Mouse (Mus musculus) telencephalon, adult 2 months (tissue): ENCODE results near the gene Acnat1.
"Not testable (repeated sequence)": the region's sequence is repeated elsewhere in the genome, so short reads cannot be mapped to it uniquely, and the experiment has no call there.

Source experiments
- DNase-seq: peaks from one replicate; pipeline ENCODE4 v3.0.0-alpha.2; 2011; ENCODE audit warnings: low read depth, low spot score

The Acnat1 gene

GRCm38 (mm10) chr4:49473435-49474100 lies at the start of gene Acnat1:
Acnat1 (minus strand) TSS chr4:49473912.
- DNase-seq = no peak

GRCm38 (mm10) chr4:49522576-49522975 lies 48.9 kb upstream of the Acnat1 start:
- DNase-seq = peak; percentile 89

DNA sequence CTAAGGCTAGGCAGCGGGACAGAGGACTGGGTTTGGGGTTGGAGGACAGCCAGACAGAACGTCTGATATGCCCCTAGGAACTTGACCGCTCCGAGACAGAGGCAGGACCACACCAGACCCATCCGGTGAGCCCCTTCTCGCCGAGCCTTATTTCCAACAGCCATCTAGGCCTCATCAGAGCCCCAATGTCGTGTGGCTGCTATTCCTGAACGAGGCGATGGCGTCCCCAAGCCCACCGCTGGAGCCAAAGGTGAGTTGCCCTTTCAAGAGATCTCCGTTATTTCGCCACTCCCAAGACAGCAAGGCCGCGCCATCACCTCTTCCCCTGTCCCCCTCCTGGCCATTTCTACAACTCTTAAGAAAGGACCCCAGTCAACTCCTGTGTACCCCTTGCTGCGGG lies 47.6 kb upstream of the Acnat1 start:
- no peak for DNase-seq

- peak; percentile 99 for DNase-seq
These were observed 47.0 kb upstream of the Acnat1 start, which contains the start of the genes Mrpl50 and Zfp189 for GRCm38 (mm10) chr4:49520572-49521340. Mrpl50 (minus strand) TSS chr4:49521093. Zfp189 (plus strand) TSS chr4:49521176.

DNA sequence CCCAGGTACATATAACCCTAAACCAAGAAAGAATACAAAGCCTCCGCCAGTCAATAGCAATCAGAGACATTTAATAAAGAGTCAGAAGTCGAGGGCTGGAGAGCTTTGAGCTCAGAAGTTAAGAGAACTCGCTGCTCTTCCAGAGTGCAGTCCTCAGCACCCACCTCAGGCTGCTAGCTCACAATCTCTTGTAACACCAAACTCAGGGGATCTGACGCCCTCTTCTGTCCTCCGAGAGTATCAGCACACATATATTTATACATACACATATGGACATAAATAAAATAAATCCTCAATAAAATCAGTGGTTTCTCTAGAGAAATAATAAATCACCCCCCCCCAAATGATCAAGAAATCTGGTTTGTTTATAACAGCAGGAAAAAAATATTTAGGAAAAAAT lies 45.8 kb upstream of the Acnat1 start:
- DNase-seq = no peak

DNA sequence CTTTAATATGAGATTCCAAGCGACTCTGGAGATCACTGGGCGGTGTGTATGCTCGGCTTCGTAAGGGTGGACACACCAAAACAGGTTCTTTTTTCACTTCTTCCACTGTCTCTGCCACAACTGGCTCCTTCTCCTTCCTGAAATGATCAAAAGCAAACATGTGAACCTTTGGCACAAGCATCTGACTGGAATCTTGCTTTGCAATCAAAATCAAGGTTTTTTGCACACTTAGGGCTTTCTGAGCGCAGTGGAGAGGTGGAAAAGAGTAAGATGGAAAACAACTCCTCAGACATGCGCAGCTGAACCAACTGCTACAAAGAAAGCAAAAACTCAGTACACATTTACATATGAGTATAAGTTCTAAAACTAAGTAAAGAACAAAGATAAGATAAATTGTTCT lies 40.7 kb upstream of the Acnat1 start:
- DNase-seq = no peak

DNA sequence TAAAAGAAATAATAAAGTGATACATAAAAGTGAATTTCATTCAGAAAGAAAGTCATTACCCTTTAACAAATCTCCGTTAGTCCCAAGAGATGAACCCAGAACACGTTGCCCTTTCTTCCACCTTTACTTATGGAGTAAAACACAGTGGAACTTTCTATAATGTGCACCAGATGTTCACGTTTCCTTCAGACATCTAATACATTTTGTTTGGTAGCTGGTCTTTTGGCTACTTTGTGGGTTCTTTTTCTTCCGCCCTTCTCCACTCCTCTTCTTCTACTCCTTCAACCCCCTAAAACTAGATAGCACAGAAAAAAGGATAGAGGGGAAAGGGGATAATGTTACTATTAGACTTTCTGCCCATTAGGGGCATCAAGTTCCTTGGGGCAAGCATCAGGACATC lies 38.9 kb upstream of the Acnat1 start:
- no peak for DNase-seq

DNA sequence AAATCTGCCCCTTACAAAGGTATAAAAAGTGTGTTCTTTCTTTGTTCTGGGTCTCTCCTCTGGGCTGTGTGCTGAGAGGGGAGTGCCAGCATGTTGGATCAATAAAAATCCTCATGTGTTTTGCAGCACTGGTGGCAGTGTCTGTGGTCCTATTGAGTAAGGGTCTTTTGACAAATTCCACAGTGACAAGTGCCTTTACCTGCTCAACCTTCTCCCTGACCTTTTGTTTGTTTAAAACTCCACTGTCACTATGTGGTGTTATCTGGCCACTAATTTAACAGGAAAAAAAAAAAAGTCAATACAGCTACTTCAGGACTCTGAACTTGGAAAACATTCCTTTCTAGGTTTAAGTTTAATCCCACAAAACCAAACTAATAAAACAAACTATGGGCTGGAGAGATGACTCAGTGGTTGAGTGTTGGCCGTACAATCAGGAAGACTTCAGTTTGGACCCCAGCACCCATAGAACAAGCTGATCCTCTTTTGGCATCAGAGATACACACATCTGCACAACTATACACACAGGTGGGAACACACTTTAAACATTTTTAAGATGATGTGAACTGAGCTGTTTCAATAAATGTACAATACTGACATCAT lies 36.6 kb upstream of the Acnat1 start:
- DNase-seq = not testable (repeated sequence)

GRCm38 (mm10) chr4:49509183-49509582 lies 35.5 kb upstream of the Acnat1 start:
- no peak for DNase-seq

DNA sequence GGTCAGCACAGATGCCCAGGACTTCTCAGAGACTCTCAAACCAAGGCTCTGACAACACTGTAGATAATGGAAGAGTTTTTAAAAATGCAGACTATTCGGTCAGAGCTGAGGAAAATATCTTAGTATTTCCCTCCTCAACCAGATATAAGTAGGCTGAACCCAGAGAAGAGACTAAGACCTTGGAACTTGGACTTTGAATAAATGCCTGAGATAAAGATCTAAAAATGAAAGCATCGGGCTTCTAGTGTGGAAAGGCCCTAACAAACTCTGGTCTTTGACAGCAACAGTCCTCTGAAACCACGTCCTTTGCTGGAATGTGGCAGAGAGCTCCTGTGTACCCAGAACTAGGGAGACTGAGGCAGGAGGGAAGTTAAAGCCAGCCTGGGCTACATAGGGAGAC lies 32.7 kb upstream of the Acnat1 start, which contains the start of gene Baat:
Baat (minus strand) TSS at position 172 of the 400 bp plus-strand sequence.
- no peak for DNase-seq

- DNase-seq = no peak
These were observed 29.9 kb upstream of the Acnat1 start for GRCm38 (mm10) chr4:49503563-49503962.

DNA sequence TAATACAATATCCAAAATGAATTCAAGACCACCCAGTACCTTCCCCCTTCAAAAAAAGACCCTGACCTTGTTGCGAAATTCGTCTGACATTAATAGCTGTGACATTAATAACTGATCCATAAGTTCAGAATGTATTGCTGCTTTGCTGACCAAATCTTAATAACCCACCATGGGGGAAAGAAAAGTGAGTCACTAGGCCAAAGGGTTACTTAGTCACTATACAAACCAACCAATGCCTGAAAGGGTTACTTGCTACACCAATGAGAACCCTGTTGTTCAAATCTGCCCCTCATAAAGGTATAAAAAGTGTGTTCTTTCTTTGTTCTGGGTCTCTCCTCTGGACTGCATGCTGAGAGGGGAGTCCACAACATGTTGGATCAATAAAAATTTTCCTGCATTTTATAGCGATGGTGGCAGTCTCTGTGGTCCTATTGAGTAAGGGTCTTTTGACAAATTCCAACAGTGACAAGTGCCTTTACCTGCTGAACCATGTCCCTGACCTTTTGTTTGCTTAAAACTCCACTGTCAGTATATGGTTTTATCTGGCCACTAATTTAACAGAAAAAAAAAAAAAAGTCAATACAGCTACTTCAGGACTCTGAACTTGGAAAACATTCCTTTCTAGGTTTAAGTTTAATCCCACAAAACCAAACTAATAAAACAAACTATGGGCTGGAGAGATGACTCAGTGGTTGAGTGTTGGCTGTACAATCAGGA lies 12.4 kb upstream of the Acnat1 start:
- DNase-seq = not testable (repeated sequence)

GRCm38 (mm10) chr4:49485442-49485841 lies 11.7 kb upstream of the Acnat1 start:
- no peak for DNase-seq

- no peak for DNase-seq
These were observed 7.2 kb upstream of the Acnat1 start for GRCm38 (mm10) chr4:49480896-49481295.

GRCm38 (mm10) chr4:49480104-49480760 lies 6.5 kb upstream of the Acnat1 start:
- DNase-seq = no peak

DNA sequence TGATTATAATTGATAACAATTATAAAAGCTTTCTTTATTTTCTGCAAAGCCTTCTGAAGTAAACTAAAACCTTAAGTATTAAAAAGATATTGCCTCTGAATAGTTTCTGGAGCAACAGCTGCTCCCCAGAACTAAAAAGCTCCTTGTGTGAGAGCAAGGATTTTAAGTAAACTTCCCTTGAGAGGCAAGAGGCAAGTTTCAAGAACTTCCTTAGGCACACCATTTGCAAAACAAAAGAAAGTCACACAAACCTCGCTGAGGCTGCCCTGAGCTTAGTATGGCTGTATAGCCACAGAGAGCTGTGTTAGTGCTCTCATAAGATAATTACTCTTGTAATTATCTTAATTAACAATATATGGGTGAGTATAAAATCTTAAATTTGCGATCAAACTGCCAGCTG lies 5.3 kb upstream of the Acnat1 start:
- not testable (repeated sequence) for DNase-seq

- DNase-seq = no peak
These were observed 4.6 kb upstream of the Acnat1 start for GRCm38 (mm10) chr4:49478118-49478877.

DNA sequence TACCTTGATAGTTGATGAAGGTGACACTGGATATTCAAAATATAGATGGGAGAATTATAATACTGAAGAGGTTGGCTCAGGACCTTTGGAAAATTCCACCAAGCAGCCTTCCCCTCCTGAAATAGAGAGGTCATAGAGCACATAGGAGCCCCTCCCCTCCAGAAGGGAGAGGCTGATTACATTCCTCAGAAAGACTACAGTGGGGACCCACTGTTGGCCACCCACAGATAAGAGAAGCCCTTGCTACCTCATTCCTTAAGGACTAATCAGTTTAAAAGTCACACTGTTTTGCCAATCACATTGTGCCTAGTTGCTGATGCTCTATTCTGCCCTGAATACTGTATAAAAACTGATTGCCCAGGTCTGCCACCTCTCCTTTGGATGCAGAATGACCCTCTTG lies 871 bp upstream of the Acnat1 start:
- DNase-seq = no peak

DNA sequence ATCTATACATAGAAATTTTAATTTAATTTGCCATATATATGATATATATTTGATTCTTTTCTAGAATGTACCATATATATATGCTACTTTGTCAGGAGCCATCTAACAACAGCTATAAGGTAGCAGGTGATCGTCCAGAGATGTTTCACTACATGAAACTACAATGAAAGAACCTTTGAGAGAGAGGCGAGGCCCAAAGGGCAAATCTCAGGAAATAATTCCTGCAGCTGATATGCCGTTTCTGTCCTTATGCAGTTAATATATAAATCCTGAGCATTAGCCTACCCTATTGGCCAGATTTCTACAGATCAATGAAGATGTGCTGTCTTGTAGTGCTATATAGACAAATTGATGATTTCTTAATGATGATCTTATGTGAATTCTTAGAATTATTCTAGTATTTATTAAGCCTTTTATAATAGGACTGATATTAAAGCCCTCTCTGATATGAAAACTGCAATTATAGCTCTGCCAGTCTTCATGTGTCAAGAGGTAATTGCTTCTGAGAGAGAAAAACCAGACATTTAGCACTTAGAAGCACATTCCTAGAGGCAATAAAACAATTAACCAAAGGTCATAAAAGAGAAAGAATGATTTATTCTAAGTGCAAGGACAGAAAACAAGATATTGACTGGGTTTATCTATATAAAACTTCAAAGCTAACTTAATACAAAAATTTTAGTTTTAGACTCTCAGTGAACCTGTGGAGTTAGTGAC lies 4.1 kb downstream of the Acnat1 start:
- no peak for DNase-seq

GRCm38 (mm10) chr4:49467360-49467759 lies 6.4 kb downstream of the Acnat1 start:
- no peak for DNase-seq
